Mouse (Mus musculus): ENCODE results near the gene Cacnb2.

DNA sequence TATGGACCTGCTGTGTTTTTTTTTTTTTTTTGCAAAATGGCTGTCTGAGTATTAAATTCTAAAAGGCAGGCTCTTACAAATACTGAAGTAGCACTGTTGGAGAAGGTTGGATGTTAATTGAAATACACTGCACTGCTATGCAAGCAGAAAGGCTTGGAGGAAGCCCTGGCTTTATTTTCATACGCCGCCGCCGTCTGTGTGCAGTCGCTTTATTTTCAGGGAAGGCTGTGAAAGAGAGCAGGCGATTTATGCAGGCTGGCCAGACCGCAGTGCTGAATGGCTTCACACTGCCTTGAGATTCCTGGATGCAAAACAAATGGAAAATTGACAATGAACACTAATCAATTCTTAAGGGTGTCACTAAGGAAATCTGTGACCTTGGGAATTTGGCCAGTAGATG lies 137.5 kb downstream of the Cacnb2 start:
- TF ChIP-seq CHD2 (IDR thresholded peaks at IDR 0.05; ENCODE audit: low read length), result no peak
- TF ChIP-seq CTCF (IDR thresholded peaks at IDR 0.05 in 2 of 3, conservative IDR thresholded peaks at IDR 0.05 in 1 of 3; ENCODE audit: control insufficient read depth in 1 of 3, insufficient read depth in 1 of 3, low read depth in 2 of 3, low read length in 3 of 3, poor library complexity in 1 of 3, severe bottlenecking in 1 of 3), result no peak
- no peak for TF ChIP-seq NELFE (IDR thresholded peaks at IDR 0.05; ENCODE audit: low read depth, low read length)
- no peak for TF ChIP-seq POLR2AphosphoS2 (IDR thresholded peaks at IDR 0.05; ENCODE audit: low read length)
- no peak for TF ChIP-seq POLR2A (IDR thresholded peaks at IDR 0.05; ENCODE audit: control insufficient read depth in 1 of 2, insufficient read depth in 1 of 2, low read depth in 1 of 2, low read length in 2 of 2, poor library complexity in 1 of 2)
- TF ChIP-seq USF1 (IDR thresholded peaks at IDR 0.05; ENCODE audit: low read depth, low read length), result no peak
- no peak for TF ChIP-seq TCF12 (IDR thresholded peaks at IDR 0.05; ENCODE audit: low read depth, low read length)
- TF ChIP-seq RAD21 (IDR thresholded peaks at IDR 0.05; ENCODE audit: low read depth, low read length), result no peak
- no peak for TF ChIP-seq ELF1 (IDR thresholded peaks at IDR 0.05; ENCODE audit: low read depth, low read length)

Data from MEL (cell line).